Mouse (Mus musculus) thymus, adult 2 months (tissue): Measurements from ENCODE around the gene Dab2ip.

Source experiments
- CTCF ChIP-seq: fragments of 200-500 bp; IDR thresholded peaks from 2 replicates; pipeline ENCODE4 v1.5.1; 2012; ENCODE audit warnings: mild to moderate bottlenecking, control low read depth, low read length, moderate library complexity, borderline replicate concordance; ENCODE audit not compliant: control insufficient read depth, poor library complexity, insufficient read depth; ENCODE audit errors: extremely low read depth
- POLR2A ChIP-seq: fragments of 200-500 bp; IDR thresholded peaks from 2 replicates; pipeline ENCODE4 v1.6.1; 2012; ENCODE audit warnings: mild to moderate bottlenecking, low read length, control low read depth, moderate library complexity; ENCODE audit not compliant: control insufficient read depth, poor library complexity, insufficient read depth; ENCODE audit errors: extremely low read depth

DNA sequence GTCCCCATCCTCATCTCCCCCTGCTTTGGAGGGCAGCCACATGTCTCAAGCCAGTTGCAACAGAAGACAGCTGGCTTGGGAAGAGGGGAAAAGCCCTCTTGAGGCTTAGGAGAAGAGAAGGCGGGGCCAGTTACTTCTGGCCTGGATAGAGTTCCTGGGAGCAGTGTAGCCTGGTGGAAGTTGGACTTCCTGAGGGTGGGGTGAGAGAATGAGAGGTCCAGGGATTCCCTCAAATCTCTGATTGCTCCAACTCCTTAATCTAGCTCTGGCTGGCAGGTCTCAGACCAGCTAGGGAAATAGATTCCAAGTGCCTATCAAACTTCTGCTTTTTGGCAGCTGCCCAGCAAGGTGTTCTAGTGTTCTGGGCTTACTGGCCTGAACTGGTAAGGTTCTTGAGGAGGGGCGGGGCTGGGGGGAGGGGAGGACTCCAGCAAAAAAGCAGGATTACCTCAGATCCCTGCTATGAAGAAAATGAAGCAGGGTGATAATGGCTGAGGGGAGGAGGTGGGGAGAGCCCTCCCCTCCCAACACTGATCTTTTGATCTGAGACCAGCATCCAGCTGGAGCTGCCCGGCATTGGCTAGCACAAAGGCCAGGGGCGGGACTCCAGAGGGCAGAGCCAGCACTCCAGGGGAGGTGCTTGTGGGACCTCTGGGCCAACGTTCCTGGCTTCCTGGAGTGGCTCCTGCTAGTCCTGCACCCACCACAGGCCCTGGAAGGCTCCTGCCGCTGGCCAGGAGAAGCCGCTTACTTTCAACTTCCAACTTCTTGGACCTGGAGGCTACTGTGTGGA is 133.4 kb downstream of the Dab2ip start:
- TF ChIP-seq CTCF, result no peak
- TF ChIP-seq POLR2A, result no peak
